Mouse (Mus musculus) testis, adult 2 months (tissue): ENCODE measurements at regions not wholly inside any gene's neighbourhood (a gene's known extent, or its start where the extent isn't known, plus 50 kb on each side); places are given as distances from the start of the nearest gene placed in this dataset.
A peak's percentile ranks its signal among the peaks of the same experiment; 100 is the strongest.

Experiments
- H3K27ac ChIP-seq: fragments of 200-500 bp; 2 replicates; pipeline ENCODE4 v1.5.1; 2012; ENCODE audit warnings: low read depth, low read length; ENCODE audit not compliant: control insufficient read depth, insufficient read depth
- H3K27me3 ChIP-seq: fragments of 200-500 bp; 2 replicates; pipeline ENCODE4 v1.6.1; 2012; ENCODE audit warnings: mild to moderate bottlenecking, low read length, moderate library complexity; ENCODE audit not compliant: control insufficient read depth, insufficient read depth
- H3K36me3 ChIP-seq: fragments of 200-500 bp; 2 replicates; pipeline ENCODE4 v1.6.1; 2012; ENCODE audit warnings: mild to moderate bottlenecking, low read length; ENCODE audit not compliant: control insufficient read depth, insufficient read depth
- H3K4me1 ChIP-seq: fragments of 200-500 bp; 2 replicates; pipeline ENCODE4 v1.6.1; 2012; ENCODE audit warnings: low read length; ENCODE audit not compliant: control insufficient read depth, insufficient read depth
- H3K4me3 ChIP-seq: fragments of 200-500 bp; 2 replicates; pipeline ENCODE4 v1.5.1; 2012; ENCODE audit warnings: low read depth, mild to moderate bottlenecking, low read length, moderate library complexity, mixed read lengths; ENCODE audit not compliant: control insufficient read depth
- CTCF ChIP-seq: fragments of 200-500 bp; IDR thresholded peaks from 2 replicates; pipeline ENCODE4 v1.5.1; 2012; ENCODE audit warnings: low read depth, mild to moderate bottlenecking, inconsistent platforms, low read length, moderate library complexity; ENCODE audit not compliant: control insufficient read depth, insufficient read depth, insufficient replicate concordance
- POLR2A ChIP-seq: fragments of 200-500 bp; IDR thresholded peaks from 2 replicates; pipeline ENCODE4 v1.6.1; 2012; ENCODE audit warnings: low read depth, mild to moderate bottlenecking, inconsistent platforms, low read length, moderate library complexity; ENCODE audit not compliant: control insufficient read depth

DNA sequence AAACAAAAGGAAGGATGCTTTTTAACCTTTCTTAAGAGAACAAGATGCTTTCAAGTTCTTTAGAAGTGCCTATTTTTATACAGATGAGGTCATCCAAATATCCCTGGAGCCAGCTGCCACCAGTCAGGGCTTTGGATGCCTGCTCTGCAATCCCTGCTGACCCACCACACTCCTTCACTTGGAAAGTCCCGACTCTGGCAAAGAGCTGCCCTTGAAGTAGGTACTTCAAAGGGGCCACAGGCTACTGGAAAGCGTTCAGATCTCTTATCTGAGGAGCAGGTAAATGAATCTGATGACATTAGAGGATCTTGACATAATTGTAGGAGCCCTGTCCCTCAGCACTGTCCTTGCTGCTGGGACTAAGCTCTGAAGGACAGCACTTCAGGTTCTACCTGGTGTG is 169.9 kb upstream of the Sesn3 start:
- no peaks in the 10 kb centered on the region for H3K4me1 ChIP-seq
- H3K36me3 ChIP-seq: no peaks in the 10 kb centered on the region
- no peak for TF ChIP-seq CTCF
- TF ChIP-seq POLR2A: no peak
- no peak overlapping the region for H3K27ac ChIP-seq
- no peaks in the 10 kb centered on the region for H3K27me3 ChIP-seq
- no peak overlapping the region for H3K4me3 ChIP-seq

GRCm38 (mm10) chr9:14106371-14106770 is 168.5 kb upstream of the Sesn3 start:
- H3K27ac ChIP-seq: no peak overlapping the region

DNA sequence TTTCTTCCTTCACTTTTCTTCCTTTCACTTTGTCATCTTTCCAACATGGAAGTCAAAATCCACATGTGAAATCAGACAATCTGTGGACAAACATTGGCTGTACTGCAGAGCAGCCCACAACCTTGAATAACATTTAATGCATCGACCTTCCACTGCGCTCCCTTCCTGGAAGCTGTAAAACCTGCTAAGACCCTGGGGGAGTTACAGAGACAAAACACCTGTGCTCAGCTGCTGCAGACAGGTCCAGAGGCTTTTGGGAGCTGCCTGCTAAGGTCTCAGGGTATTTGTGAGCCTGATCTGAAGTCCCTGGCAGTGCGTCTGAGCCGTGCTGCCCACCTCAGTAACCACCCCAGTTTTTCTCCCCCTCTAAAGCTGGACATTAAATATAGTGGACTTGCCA is 166.1 kb upstream of the Sesn3 start:
- TF ChIP-seq POLR2A (no peak), CTCF (no peak)

More at GRCm38 (mm10) chr9:14106371-14106770, 168.5 kb upstream of the Sesn3 start:
- TF ChIP-seq POLR2A (no peak), CTCF (0 out of 2 replicates have a peak, but pooled peaks have one; percentile 8)
- Histone ChIP-seq H3K4me1 (no peaks in the 10 kb centered on the region), H3K27me3 (no peaks in the 10 kb centered on the region), H3K36me3 (no peaks in the 10 kb centered on the region), H3K4me3 (no peak overlapping the region)

DNA sequence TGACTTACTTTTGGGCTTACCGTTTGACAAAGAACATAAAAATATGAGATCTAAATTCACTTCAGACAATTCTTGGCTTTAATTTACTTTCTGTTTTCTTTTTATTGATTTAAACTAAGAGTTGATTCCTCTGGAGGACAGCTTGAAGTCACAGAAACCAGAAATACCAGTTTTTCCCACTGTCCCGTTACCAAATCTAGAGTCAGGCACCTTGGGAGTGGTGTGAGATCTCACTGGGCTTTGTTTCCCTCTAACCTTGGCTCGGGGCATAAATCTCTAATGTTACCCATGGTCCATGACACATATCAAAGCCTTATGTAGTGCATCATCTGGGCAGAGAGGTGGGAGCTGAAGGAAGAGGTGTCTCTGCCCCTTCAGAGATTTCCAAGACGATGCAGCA is 165.4 kb upstream of the Sesn3 start:
- H3K36me3 ChIP-seq: no peaks in the 10 kb centered on the region
- TF ChIP-seq CTCF: no peak
- TF ChIP-seq POLR2A: no peak
- no peaks in the 10 kb centered on the region for H3K4me1 ChIP-seq
- no peaks in the 10 kb centered on the region for H3K27me3 ChIP-seq
- no peak overlapping the region for H3K27ac ChIP-seq
- no peak overlapping the region for H3K4me3 ChIP-seq

More for the DNA sequence above, 166.1 kb upstream of the Sesn3 start:
- no peak overlapping the region for H3K27ac ChIP-seq
- H3K36me3 ChIP-seq: no peaks in the 10 kb centered on the region
- no peaks in the 10 kb centered on the region for H3K27me3 ChIP-seq
- no peaks in the 10 kb centered on the region for H3K4me1 ChIP-seq
- H3K4me3 ChIP-seq: no peak overlapping the region

GRCm38 (mm10) chr9:14111713-14112112 is 163.2 kb upstream of the Sesn3 start:
- no peaks in the 10 kb centered on the region for H3K4me1 ChIP-seq
- TF ChIP-seq CTCF: no peak
- TF ChIP-seq POLR2A: no peak
- no peaks in the 10 kb centered on the region for H3K27me3 ChIP-seq
- no peaks in the 10 kb centered on the region for H3K36me3 ChIP-seq
- H3K27ac ChIP-seq: no peak overlapping the region
- no peak overlapping the region for H3K4me3 ChIP-seq

- TF ChIP-seq CTCF (no peak), POLR2A (no peak)
- H3K27ac ChIP-seq: no peak overlapping the region
Observed at GRCm38 (mm10) chr9:14115521-14115920, 159.3 kb upstream of the Sesn3 start.

GRCm38 (mm10) chr9:14116097-14116840 is 158.6 kb upstream of the Sesn3 start:
- Histone ChIP-seq H3K4me1 (no peaks in the 10 kb centered on the region), H3K4me3 (no peak overlapping the region), H3K27ac (no peak overlapping the region), H3K36me3 (no peaks in the 10 kb centered on the region), H3K27me3 (no peaks in the 10 kb centered on the region)
- TF ChIP-seq CTCF (no peak), POLR2A (no peak)

More at GRCm38 (mm10) chr9:14115521-14115920, 159.3 kb upstream of the Sesn3 start:
- Histone ChIP-seq H3K4me3 (no peak overlapping the region), H3K4me1 (no peaks in the 10 kb centered on the region), H3K36me3 (no peaks in the 10 kb centered on the region), H3K27me3 (no peaks in the 10 kb centered on the region)
